Mouse (Mus musculus) thymus, postnatal 10 days (tissue): ENCODE results near the gene Abca4.

Experiments used
- DNase-seq, 2 experiments: peaks; one replicate each; pipeline ENCODE4 v3.0.0; 2021; ENCODE audit warnings: low spot score in 2 of 2

Abca4 gene

GRCm38 (mm10) chr3:122170621-122171309, 126.5 kb downstream of the Abca4 start:
- DNase-seq = no peak

GRCm38 (mm10) chr3:122173526-122174150, 129.4 kb downstream of the Abca4 start:
- DNase-seq = no peak

GRCm38 (mm10) chr3:122176018-122176417, 131.8 kb downstream of the Abca4 start:
- DNase-seq = no peak

GRCm38 (mm10) chr3:122176706-122177390, 132.6 kb downstream of the Abca4 start:
- DNase-seq = no peak

- DNase-seq = no peak
These were observed 139.9 kb downstream of the Abca4 start for GRCm38 (mm10) chr3:122184109-122184508.

GRCm38 (mm10) chr3:122186975-122187374, 142.7 kb downstream of the Abca4 start:
- DNase-seq = no peak

- DNase-seq = no peak
These were observed 152.5 kb downstream of the Abca4 start for GRCm38 (mm10) chr3:122196621-122197298.

- DNase-seq = no peak
These were observed 154.3 kb downstream of the Abca4 start for GRCm38 (mm10) chr3:122198532-122198931.

GRCm38 (mm10) chr3:122198966-122199381, 154.7 kb downstream of the Abca4 start:
- no peak for DNase-seq

- no peak for DNase-seq
These were observed 155.4 kb downstream of the Abca4 start for GRCm38 (mm10) chr3:122199600-122199999.

- DNase-seq = no peak
These were observed 155.8 kb downstream of the Abca4 start for GRCm38 (mm10) chr3:122200017-122200416.

- no peak for DNase-seq
These were observed 156.2 kb downstream of the Abca4 start for GRCm38 (mm10) chr3:122200447-122200846.

GRCm38 (mm10) chr3:122202307-122202732, 158.1 kb downstream of the Abca4 start:
- peak; percentile 5 to 15 for DNase-seq

GRCm38 (mm10) chr3:122203675-122204329, 159.6 kb downstream of the Abca4 start:
- no peak for DNase-seq

GRCm38 (mm10) chr3:122205753-122206152, 161.5 kb downstream of the Abca4 start:
- no peak for DNase-seq

GRCm38 (mm10) chr3:122206279-122207070, 162.2 kb downstream of the Abca4 start:
- no peak for DNase-seq

- DNase-seq = no peak
These were observed 163.5 kb downstream of the Abca4 start for GRCm38 (mm10) chr3:122207766-122208165.

GRCm38 (mm10) chr3:122208296-122209225, 164.3 kb downstream of the Abca4 start:
- no peak for DNase-seq

GRCm38 (mm10) chr3:122209511-122209910, 165.3 kb downstream of the Abca4 start:
- no peak for DNase-seq

GRCm38 (mm10) chr3:122210434-122210833, 166.2 kb downstream of the Abca4 start:
- DNase-seq = no peak
